In the genomic region with DNA sequence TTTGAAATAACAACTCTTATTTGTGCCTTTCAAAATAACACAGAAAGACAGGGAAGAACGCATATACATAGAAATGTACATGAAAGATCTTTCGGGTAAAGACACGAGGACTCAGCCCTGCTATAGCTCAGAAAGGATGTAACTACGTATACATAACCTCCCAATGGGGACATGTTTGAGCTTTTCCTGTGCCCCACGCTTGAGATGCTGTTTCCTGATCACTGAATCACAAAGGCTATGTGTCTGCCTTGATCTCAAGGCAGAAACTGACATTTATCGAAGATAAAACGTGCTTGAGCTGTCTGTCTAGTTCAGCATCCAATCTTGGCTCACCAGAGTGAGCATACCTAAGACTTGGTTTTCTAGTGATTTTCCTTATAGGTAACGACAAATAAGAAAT, we compare ENCODE assay signal across 19 mouse cellular contexts.
DNase-seq lines count a peak whose midpoint lies in the region; ATAC-seq and TF ChIP-seq lines count a peak whose summit lies in the region.
"Had no signal": no experiment of that assay in that cellular context is flagged by ENCODE, and none has a peak within 500 bp of the region (broad histone marks: within the 10 kb centered on the region; RNA-seq: fewer than 3 reads in every experiment).

No protein-coding gene starts in this region.

- no peaks in the 10 kb centered on the region for H3K79me3 ChIP-seq in C2C12 (ENCODE audit: low read depth)

- peak overlapping the region; percentile 2 for H3K4me3 ChIP-seq in C2C12 (ENCODE audit: insufficient read depth, poor library complexity, severe bottlenecking)
- H3K4me3 ChIP-seq: embryonic facial prominence, embryonic 10.5 days; forebrain, embryonic 13.5 days; heart, embryonic 13.5 days; hindbrain, embryonic 12.5 days; intestine, embryonic 15.5 days had no signal

- H3K79me2 ChIP-seq in C2C12 (ENCODE audit: control insufficient read depth, insufficient read depth), result no peaks in the 10 kb centered on the region

- peak; percentile 76 for DNase-seq in CD4-positive helper T cell, adult 2 months (ENCODE audit: low read depth, low spot score)
- DNase-seq in thymus, postnatal 14 days, result peak; percentile 10
- no peak for DNase-seq in layer of hippocampus, postnatal 25 days (ENCODE audit: extremely low spot score in 1 of 2, low spot score in 1 of 2)
- no peak for DNase-seq in layer of hippocampus, adult 9-11 months
- DNase-seq: adrenal gland, postnatal 10 days; cerebellum, adult 18-20 months; cerebellum, postnatal 10 days; forebrain, postnatal 0 days; gastrocnemius, postnatal 14 days; heart, postnatal 4 days had no signal

- H3ac ChIP-seq in C2C12 (ENCODE audit: control insufficient read depth, insufficient read length, low read depth), result no peak overlapping the region

- H3K36me3 ChIP-seq in C2C12 (ENCODE audit: control insufficient read depth, insufficient read depth), result no peaks in the 10 kb centered on the region
- H3K36me3 ChIP-seq: embryonic facial prominence, embryonic 10.5 days; heart, embryonic 13.5 days; hindbrain, embryonic 12.5 days; intestine, embryonic 15.5 days had no signal

- no peak for TF ChIP-seq CTCF in C2C12 (IDR thresholded peaks at IDR 0.05; ENCODE audit: control insufficient read depth, insufficient read depth, insufficient read length)

- ATAC-seq in activated CD4-positive, CD25-positive, alpha-beta regulatory T cell, adult 4 months, result peak; percentile 67
- no peak for ATAC-seq in megakaryocyte-erythroid progenitor cell, adult 5-6 weeks (replicated peaks; ENCODE audit: low FRiP score, low TSS enrichment, poor library complexity, severe bottlenecking)
- ATAC-seq: forebrain, embryonic 13.5 days; forebrain, postnatal 0 days; hindbrain, embryonic 16.5 days; intestine, embryonic 15.5 days had no signal

- no peaks in the 10 kb centered on the region for H3K27me3 ChIP-seq in C2C12 (ENCODE audit: control insufficient read depth, insufficient read depth, insufficient read length)
- H3K27me3 ChIP-seq: forebrain, embryonic 13.5 days; heart, embryonic 13.5 days; hindbrain, embryonic 12.5 days; intestine, embryonic 15.5 days had no signal

TF ChIP-seq in C2C12, 6 proteins besides CTCF, POLR2A, EP300 and RAD21:
- TF ChIP-seq MYOD1 (IDR thresholded peaks at IDR 0.05; ENCODE audit: control insufficient read depth, insufficient read length, low read depth), result no peak
- no peak for TF ChIP-seq CEBPB (IDR thresholded peaks at IDR 0.05; ENCODE audit: low read depth)
- TF ChIP-seq FOSL1 (IDR thresholded peaks at IDR 0.05; ENCODE audit: insufficient read depth, low read length, poor library complexity, severe bottlenecking), result no peak
- TF ChIP-seq USF1 (IDR thresholded peaks at IDR 0.05; ENCODE audit: low read depth), result no peak
- no peak for TF ChIP-seq MYOG (IDR thresholded peaks at IDR 0.05; ENCODE audit: control insufficient read depth, extremely low read depth, insufficient read length)
- no peak for TF ChIP-seq MAX (IDR thresholded peaks at IDR 0.05)

Comparison
In these comparisons a context has a peak if more than half of its experiments do, and no peak if none do; other contexts are left out.
1. DNase-seq: peak in CD4-positive helper T cell, adult 2 months (single experiment) and thymus, postnatal 14 days (single experiment); none in layer of hippocampus, postnatal 25 days (0 of 2) and layer of hippocampus, adult 9-11 months (single experiment).